Mouse (Mus musculus) hindbrain, embryonic 11.5 days (tissue): ENCODE results near the gene Sult4a1. TPM values are rescaled to one million over a fixed set of nuclear protein-coding genes. Genes with fewer than 3 reads are reported as not detected.

Experiments
- ATAC-seq: fragments of 200-750 bp; cut with Nextera tagmentation; 2 replicates; pipeline ENCODE4 v1.8.0; 2017; ENCODE audit warnings: mild to moderate bottlenecking, moderate TSS enrichment, moderate library complexity; ENCODE audit not compliant: low FRiP score
- DNase-seq: peaks from one replicate; pipeline ENCODE4 v3.0.0-alpha.2; 2015; ENCODE audit warnings: low spot score
- H3K27ac ChIP-seq: fragments of 300-500 bp; sonication (generic); 2 replicates; pipeline ENCODE4 v1.5.1; 2014; ENCODE audit warnings: mild to moderate bottlenecking, low read depth, low read length
- H3K27me3 ChIP-seq: fragments of 300-500 bp; sonication (generic); 2 replicates; pipeline ENCODE4 v1.6.1; 2014; ENCODE audit warnings: mild to moderate bottlenecking, low read length, moderate library complexity, mixed read lengths; ENCODE audit not compliant: control insufficient read depth, insufficient read depth
- H3K36me3 ChIP-seq: fragments of 300-500 bp; sonication (generic); 2 replicates; pipeline ENCODE4 v1.6.1; 2014; ENCODE audit warnings: mild to moderate bottlenecking, low read length, moderate library complexity, mixed read lengths; ENCODE audit not compliant: control insufficient read depth, insufficient read depth
- H3K4me1 ChIP-seq: fragments of 300-500 bp; sonication (generic); replicated peaks from 2 replicates; pipeline ENCODE4 v1.6.1; 2014; ENCODE audit warnings: low read length, mixed read lengths; ENCODE audit not compliant: control insufficient read depth, insufficient read depth
- H3K4me2 ChIP-seq: fragments of 300-500 bp; sonication (generic); replicated peaks from 2 replicates; pipeline ENCODE4 v1.6.1; 2014; ENCODE audit warnings: mild to moderate bottlenecking, low read depth, low read length
- H3K4me3 ChIP-seq: fragments of 300-500 bp; sonication (generic); 2 replicates; pipeline ENCODE4 v1.5.1; 2014; ENCODE audit warnings: low read depth, low read length
- H3K9ac ChIP-seq: fragments of 300-500 bp; sonication (generic); 2 replicates; pipeline ENCODE4 v1.6.1; 2014; ENCODE audit warnings: low read depth, low read length
- H3K9me3 ChIP-seq: fragments of 300-500 bp; sonication (generic); 2 replicates; pipeline ENCODE4 v1.6.1; 2016; ENCODE audit warnings: low read length; ENCODE audit not compliant: control insufficient read depth
- WGBS: fragments of 180-500 bp; shearing (Covaris S2); extraction: QIAGEN DNeasy Blood & Tissue Kit; methylation state at CpG from one replicate; pipeline ENCODE4 v1.1.7; 2014; 5-methylcytosine and 5-hydroxymethylcytosine counted together
- polyA plus RNA-seq: library from polyadenylated mRNA; unstranded; fragments of >200 nt; fragmentation: Nextera tagmentation; extraction: Ambion mirVana; gene quantifications from 2 replicates; pipeline ENCODE4 v1.2.1, GENCODE M21; 2014

Sult4a1 gene
- polyA plus RNA-seq, 1 experiment from 2014 or later, result 8.0 TPM

DNA sequence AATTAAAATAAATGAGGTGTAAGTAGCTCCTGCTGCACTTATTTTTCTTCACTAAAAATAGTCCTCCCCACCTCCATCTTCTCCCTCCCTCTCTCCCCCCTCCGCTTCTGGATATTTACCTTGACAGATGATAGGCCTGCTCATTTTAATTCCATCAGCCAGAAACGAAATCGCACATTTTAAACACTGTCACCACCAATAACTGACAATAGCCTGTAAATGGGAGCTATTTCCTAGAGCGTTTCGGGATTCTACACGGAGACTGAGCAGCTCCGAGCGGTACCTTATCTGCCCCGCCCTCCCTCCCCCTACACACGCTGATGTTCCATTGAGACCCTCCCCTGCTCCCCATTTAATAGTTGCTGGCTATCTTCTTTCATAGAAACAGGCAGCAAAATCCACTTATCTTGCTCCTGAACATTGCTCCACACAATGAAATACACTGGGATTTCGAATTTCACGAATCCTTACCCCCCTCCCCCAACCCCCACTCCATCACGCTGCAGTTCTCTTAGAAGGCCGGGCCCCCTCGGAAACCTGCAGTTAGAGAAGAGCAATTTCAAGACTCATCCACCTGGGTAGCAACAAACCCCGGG lies 36.0 kb downstream of the Sult4a1 start:
- no peak overlapping the region for H3K27ac ChIP-seq
- ATAC-seq (no peak), DNase-seq (peak; percentile 18)
- WGBS, result 13% methylated on average over 16 of the region's 16 CpGs
- peaks cover 21% of the 10 kb centered on the region for H3K27me3 ChIP-seq
- no peak overlapping the region for H3K9ac ChIP-seq
- no peak overlapping the region for H3K4me3 ChIP-seq
- H3K4me1 ChIP-seq, result no peaks in the 10 kb centered on the region
- no peak overlapping the region for H3K4me2 ChIP-seq
- H3K9me3 ChIP-seq, result peaks cover 2% of the 10 kb centered on the region; the same call in 1 of the 2 replicates
- H3K36me3 ChIP-seq, result no peaks in the 10 kb centered on the region

DNA sequence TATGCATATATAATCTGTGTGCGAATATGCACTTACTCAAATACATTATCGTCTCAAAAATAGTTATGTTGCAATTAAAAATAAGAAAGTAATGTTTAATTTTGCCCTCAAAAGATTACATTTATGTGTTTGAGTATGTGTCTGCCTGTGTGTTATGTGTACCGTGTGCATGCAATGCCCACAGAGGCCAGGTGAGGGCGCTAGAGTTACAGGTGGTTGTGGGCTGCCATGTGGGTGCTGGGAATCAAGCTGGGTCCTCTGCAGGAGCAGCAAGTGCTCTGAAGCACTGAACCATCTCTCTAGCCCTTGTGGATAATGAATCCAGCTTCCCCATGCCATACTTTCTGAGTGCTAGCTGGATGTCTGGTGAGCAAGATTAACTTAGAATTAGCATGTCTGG lies 39.9 kb downstream of the Sult4a1 start:
- no peaks in the 10 kb centered on the region for H3K36me3 ChIP-seq
- H3K4me2 ChIP-seq, result no peak overlapping the region
- H3K27me3 ChIP-seq, result peaks cover 21% of the 10 kb centered on the region
- H3K9me3 ChIP-seq, result peaks cover 2% of the 10 kb centered on the region; the same call in 1 of the 2 replicates
- 66% methylated on average over 4 of the region's 4 CpGs for WGBS
- no peak overlapping the region for H3K9ac ChIP-seq
- H3K4me1 ChIP-seq, result no peaks in the 10 kb centered on the region
- ATAC-seq, result no peak
- no peak for DNase-seq
- H3K4me3 ChIP-seq, result no peak overlapping the region
- H3K27ac ChIP-seq, result no peak overlapping the region

DNA sequence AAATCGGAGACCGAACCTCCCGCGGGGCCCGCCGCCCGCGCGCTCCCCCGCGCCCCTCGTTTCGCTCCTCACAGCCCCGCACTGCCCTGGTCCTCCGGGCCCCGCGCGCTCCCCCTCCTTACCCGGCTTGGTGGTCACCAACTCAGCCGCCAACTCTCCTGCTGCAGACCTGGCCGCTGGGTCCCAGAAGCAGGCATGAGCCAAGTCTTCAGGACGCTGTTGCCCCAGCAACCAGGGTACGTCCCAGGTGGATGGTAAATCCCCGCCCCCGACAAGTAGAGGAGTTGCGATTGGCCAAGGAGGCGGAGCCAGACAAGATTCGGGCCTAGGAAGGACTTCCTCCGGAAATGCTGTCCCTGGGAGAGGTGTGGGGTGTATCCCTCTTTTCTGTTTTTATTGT lies 40.4 kb downstream of the Sult4a1 start, which contains the start of gene Efcab6:
Gene Efcab6 (minus strand): TSS at position 240 of the 400 bp plus-strand sequence.
- Histone ChIP-seq H3K4me2 (peak within 1 kb of the TSS; percentile 27), H3K36me3 (no peaks in the 10 kb centered on the region), H3K9me3 (peaks cover 2% of the 10 kb centered on the region; the same call in 1 of the 2 replicates), H3K27ac (no peak within 1 kb of the TSS), H3K9ac (no peak within 1 kb of the TSS), H3K4me3 (peak within 1 kb of the TSS; percentile 16; the same call in 1 of the 2 replicates), H3K27me3 (peaks cover 21% of the 10 kb centered on the region), H3K4me1 (no peaks in the 10 kb centered on the region)
- peak; percentile 19; the same call in 1 of the 2 replicates for ATAC-seq
- 2% methylated on average over 27 of the region's 29 CpGs for WGBS
- peak; percentile 72 for DNase-seq

DNA sequence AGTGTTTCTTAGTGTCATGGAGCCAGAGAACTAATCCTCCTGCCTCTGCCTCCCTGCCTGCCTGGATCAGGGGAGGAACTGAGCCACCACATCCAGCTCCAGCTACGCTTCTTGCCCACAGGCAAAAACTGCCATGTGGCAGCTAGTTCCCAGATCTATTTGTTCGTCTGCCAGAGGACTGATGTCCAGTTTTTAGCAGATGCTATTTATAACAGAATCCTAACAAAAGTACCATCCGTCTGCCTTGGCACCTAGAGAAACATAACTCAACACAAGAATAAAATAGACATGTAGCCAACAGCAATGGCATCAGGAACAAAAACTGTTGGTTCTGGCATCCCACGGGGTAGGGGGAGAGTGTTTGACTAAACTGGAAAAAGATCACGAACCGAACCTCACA lies 46.7 kb downstream of the Sult4a1 start:
- 87% methylated on average over 6 of the region's 6 CpGs for WGBS
- no peak overlapping the region for H3K4me3 ChIP-seq
- no peak overlapping the region for H3K4me2 ChIP-seq
- no peaks in the 10 kb centered on the region for H3K4me1 ChIP-seq
- no peak for ATAC-seq
- DNase-seq, result no peak
- H3K9ac ChIP-seq, result no peak overlapping the region
- no peaks in the 10 kb centered on the region for H3K9me3 ChIP-seq
- no peaks in the 10 kb centered on the region for H3K36me3 ChIP-seq
- no peak overlapping the region for H3K27ac ChIP-seq
- 0 out of 2 replicates have a peak, but pooled peaks cover 2% of the 10 kb centered on the region for H3K27me3 ChIP-seq

DNA sequence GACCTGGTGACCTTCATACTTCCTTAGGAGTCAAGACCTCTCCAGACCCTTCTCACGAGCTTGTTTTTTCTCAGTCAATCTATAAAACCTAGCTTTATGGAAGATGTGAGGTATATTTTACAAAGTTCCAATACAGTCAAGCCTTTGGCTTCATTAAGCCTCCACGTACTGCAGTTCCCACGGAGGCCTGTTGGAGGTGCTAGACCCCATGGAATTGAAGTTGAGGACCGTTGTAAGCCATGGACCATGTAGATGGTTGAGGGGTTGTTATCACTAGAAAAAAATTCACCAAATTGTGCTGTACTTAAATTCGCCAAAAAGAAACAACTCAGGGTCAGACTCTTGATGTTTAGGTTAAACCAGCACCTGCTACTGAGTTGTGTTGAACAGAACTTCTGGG lies 49.5 kb downstream of the Sult4a1 start:
- 69% methylated on average over 5 of the region's 5 CpGs for WGBS

DNA sequence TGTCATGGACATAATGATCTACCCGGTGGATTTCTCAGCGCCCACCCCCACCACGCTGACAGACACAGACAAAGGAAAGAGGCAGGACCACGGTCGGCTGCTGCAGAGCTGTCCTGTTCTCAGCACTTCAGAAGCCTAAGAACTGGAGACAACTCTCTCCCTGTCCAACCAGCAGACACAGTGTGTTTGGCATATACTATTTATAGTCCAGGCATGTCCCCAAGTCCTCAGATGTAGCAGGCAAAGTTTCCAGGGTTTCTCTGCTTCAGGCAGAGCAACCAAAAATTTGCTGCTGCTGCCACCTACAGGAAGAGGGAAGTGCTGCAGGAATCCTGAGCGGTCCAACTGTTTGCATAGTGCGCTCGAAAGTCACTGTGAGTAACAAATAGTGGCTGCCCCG lies 51.7 kb downstream of the Sult4a1 start:
- 0 out of 2 replicates have a peak, but pooled peaks cover 2% of the 10 kb centered on the region for H3K27me3 ChIP-seq
- no peak overlapping the region for H3K4me2 ChIP-seq
- DNase-seq, result peak; percentile 89
- 0 out of 2 replicates have a peak overlapping the region, but pooled peaks have one; percentile 17 for H3K27ac ChIP-seq
- H3K4me1 ChIP-seq, result no peaks in the 10 kb centered on the region
- H3K9me3 ChIP-seq, result no peaks in the 10 kb centered on the region
- no peak overlapping the region for H3K9ac ChIP-seq
- ATAC-seq, result no peak; the same call in 1 of the 2 replicates
- no peaks in the 10 kb centered on the region for H3K36me3 ChIP-seq
- no peak overlapping the region for H3K4me3 ChIP-seq
- WGBS, result 41% methylated on average over 9 of the region's 9 CpGs

More for the DNA sequence above, 49.5 kb downstream of the Sult4a1 start:
- DNase-seq (no peak), ATAC-seq (no peak)
- H3K9ac ChIP-seq, result no peak overlapping the region
- no peak overlapping the region for H3K4me3 ChIP-seq
- 0 out of 2 replicates have a peak, but pooled peaks cover 2% of the 10 kb centered on the region for H3K27me3 ChIP-seq
- H3K9me3 ChIP-seq, result no peaks in the 10 kb centered on the region
- H3K4me2 ChIP-seq, result no peak overlapping the region
- H3K27ac ChIP-seq, result no peak overlapping the region
- H3K36me3 ChIP-seq, result no peaks in the 10 kb centered on the region
- no peaks in the 10 kb centered on the region for H3K4me1 ChIP-seq

DNA sequence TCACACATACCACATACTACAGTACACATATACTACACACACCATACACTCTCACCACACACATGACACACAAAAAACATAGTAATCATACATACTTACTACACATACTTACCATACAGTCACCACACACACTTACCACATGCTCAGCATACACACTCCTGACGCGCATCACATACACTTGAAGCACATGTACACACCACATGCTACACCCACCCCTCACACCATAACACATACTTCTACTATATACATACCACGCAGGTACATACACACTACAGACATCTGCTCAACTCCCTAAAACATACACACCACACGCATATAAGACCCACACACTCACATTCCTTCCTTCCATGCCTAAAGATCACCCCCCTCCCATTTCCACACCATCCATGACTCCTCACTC lies 52.3 kb downstream of the Sult4a1 start:
- Histone ChIP-seq H3K4me1 (no peaks in the 10 kb centered on the region), H3K36me3 (no peaks in the 10 kb centered on the region), H3K4me3 (no peak overlapping the region), H3K27me3 (0 out of 2 replicates have a peak, but pooled peaks cover 2% of the 10 kb centered on the region), H3K4me2 (no peak overlapping the region), H3K9ac (no peak overlapping the region), H3K9me3 (no peaks in the 10 kb centered on the region), H3K27ac (no peak overlapping the region)
- no peak for DNase-seq
- 96% methylated on average over 4 of the region's 4 CpGs for WGBS
- no peak for ATAC-seq

DNA sequence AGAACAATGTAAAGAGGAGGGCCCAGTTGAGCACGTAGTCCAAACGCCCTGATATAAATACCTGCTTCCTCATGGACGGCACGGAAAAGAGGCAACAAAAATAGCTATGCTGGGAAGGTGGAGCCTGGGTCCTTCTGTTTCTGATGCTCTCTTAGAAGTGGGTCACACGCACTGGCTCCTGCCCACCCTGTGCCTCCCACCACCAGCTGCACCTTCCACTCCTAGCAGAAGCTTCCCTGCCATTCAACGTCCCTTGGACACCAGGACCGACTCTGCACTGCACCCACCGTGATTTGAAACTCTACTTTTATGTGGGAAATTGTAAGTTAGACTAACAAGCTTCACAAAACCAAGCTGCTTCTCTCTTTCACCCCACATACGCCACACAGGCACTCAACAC lies 53.2 kb downstream of the Sult4a1 start:
- no peaks in the 10 kb centered on the region for H3K4me1 ChIP-seq
- no peaks in the 10 kb centered on the region for H3K9me3 ChIP-seq
- no peaks in the 10 kb centered on the region for H3K36me3 ChIP-seq
- no peak overlapping the region for H3K27ac ChIP-seq
- no peak overlapping the region for H3K4me3 ChIP-seq
- H3K9ac ChIP-seq, result no peak overlapping the region
- 81% methylated on average over 9 of the region's 9 CpGs for WGBS
- H3K27me3 ChIP-seq, result 0 out of 2 replicates have a peak, but pooled peaks cover 2% of the 10 kb centered on the region
- no peak for DNase-seq
- ATAC-seq, result no peak
- H3K4me2 ChIP-seq, result no peak overlapping the region

DNA sequence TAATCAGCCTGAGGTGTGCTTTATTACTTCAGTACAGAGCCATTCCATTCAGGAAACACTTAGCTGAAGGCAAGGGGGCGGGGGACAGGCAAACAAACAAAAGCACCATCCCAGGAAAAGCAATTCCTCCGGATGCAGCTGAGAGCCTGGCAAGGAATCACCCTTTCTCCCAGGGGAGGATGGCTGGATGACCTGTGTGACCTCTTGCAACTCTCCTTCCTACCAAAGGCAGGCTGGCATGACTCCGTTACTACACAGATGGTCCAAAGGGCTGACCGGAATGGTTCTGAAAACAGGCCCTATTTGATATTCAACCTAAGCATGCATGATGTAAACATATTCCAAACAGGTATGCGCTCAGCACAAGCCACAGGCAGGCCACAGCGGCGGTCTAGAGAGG lies 56.0 kb downstream of the Sult4a1 start:
- WGBS, result 66% methylated on average over 7 of the region's 7 CpGs
- no peaks in the 10 kb centered on the region for H3K9me3 ChIP-seq
- no peaks in the 10 kb centered on the region for H3K36me3 ChIP-seq
- no peak overlapping the region for H3K4me2 ChIP-seq
- H3K9ac ChIP-seq, result no peak overlapping the region
- DNase-seq (no peak), ATAC-seq (no peak)
- no peaks in the 10 kb centered on the region for H3K27me3 ChIP-seq
- no peak overlapping the region for H3K4me3 ChIP-seq
- H3K4me1 ChIP-seq, result no peaks in the 10 kb centered on the region
- H3K27ac ChIP-seq, result no peak overlapping the region
